Mouse (Mus musculus) olfactory bulb, adult 2 months (tissue): ENCODE results near the gene Apba1.

Experiments
- CTCF ChIP-seq: fragments of 200-500 bp; IDR thresholded peaks from 2 replicates; pipeline ENCODE4 v1.5.1; 2012; ENCODE audit warnings: low read depth, mild to moderate bottlenecking, low read length, moderate library complexity; ENCODE audit not compliant: insufficient read depth
- POLR2A ChIP-seq: fragments of 200-500 bp; IDR thresholded peaks from 2 replicates; pipeline ENCODE4 v1.6.1; 2012; ENCODE audit warnings: mild to moderate bottlenecking, low read depth, low read length, moderate library complexity; ENCODE audit not compliant: insufficient read depth

GRCm38 (mm10) chr19:23896915-23897314 is 138.2 kb downstream of the Apba1 start:
- no peak for TF ChIP-seq CTCF
- TF ChIP-seq POLR2A = no peak
